Mouse (Mus musculus) urinary bladder, adult 2 months (tissue): Measurements from ENCODE around the gene Kat2a. TPM values are rescaled to one million over a fixed set of nuclear protein-coding genes. Genes with fewer than 3 reads are reported as not detected.

ENCODE experiments used
- DNase-seq: peaks from one replicate; pipeline ENCODE4 v3.0.0; 2022; ENCODE audit warnings: low spot score
- polyA plus RNA-seq: library from polyadenylated mRNA; depleted of rRNA; stranded (reverse); fragments of >200 nt; gene quantifications from 2 replicates; pipeline ENCODE4 v1.2.3, GENCODE M21; 2012

The Kat2a gene
- polyA plus RNA-seq, 1 experiment: 30.5 TPM

DNA sequence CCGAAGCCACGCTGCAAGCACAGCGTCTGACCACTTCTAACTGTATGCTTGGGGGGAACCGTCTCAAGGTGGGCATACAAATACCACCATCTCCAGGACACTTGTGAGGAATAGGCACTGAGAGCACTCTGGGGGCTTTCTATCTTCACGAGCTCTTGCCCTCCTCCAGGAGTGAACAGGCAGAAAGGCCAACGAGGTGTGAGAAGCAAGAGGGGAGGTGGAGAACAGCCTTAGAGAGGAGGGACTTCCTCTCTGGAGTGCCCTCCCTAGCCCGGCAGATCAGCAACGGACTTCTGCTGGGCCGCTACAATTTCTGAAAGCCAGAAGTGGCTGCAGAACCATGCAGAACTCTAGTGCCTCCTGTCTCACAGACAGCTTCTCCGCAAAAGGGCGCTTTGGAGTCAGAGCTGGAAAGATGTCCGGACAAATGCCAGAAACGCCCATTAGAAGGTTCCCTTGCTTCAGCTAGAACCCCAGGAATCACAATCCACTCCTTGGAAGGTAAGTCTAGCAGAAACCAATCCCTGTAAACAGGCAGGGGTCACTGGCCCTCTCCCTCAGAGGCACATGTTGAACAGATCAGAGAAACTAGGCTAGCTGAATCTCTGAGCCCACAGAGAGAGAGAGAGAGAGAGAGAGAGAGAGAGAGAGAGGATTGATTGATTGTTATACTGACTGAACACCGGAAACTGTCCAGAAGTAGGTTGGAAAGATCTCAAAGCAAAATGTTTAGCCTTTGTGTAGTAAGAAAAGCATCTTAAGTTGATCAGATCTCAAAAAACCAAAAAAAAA is 23.9 kb upstream of the Kat2a start:
- no peak for DNase-seq

DNA sequence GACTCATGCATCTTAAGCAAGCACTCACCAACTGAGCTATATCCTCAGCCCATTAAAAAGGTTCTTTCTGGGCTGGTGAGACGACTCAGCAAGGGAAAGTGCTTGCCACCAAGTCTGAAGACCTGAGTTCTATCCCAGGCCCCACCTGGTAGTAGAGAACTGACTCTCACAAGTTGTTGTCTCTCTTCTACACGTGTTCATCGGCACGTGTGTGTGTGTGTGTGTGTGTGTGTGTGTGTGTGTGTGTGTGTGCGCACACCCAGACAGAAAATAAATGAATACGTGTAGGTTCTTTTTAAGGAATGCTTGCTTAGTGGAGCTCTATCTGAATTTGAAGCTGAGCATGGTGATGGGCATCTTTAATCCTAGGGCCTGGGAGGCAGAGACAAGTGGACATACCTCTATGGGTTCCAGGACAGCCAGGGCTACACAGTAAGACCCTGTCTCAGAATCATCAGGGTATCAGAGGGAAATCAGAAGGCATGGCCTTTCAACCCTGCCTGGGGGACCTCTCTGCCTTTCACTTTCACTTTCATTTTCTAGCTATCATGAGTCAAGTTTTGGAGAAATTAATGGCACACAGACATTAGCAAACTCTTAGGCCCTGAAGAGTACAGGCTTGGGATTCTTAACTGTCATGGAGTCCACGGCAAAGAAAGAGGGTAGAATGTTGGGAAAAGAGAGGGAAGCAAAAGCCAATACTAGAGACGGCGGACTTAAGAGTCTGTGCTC is 23.0 kb upstream of the Kat2a start:
- no peak for DNase-seq

DNA sequence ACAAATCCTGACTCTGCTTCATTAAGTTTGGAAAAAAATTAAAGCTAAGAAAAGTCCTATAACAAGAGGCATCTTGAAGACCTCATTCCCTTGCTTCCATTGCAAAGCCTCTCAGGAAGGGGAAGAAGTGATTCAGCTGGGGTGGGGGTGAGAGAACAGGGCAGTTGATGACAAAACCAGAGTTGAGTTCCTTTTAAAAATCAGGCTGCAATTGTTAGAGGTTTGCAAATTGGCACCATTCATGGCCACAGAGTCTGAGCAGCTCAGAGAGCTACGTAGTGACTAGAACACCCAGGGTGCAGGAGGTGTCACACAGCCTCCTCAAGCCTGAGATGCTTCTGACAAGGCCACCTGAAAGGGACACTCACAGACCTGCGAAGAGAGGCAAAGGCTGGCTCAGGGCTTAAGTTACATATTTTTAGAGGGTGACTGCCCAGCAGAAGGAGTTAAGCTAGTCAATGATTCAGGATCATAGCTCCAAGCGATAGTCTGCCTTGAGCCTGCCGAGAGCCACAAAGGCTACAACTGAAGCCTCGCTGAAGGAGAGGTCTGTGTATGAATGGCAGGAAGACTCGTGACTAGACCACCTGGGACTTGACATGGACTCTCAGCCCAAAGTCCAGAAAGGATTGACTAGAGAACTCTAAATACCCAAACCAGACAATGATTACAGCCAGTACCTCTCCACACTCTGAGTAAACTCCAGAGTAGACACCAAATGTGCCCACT is 18.4 kb upstream of the Kat2a start:
- no peak for DNase-seq

DNA sequence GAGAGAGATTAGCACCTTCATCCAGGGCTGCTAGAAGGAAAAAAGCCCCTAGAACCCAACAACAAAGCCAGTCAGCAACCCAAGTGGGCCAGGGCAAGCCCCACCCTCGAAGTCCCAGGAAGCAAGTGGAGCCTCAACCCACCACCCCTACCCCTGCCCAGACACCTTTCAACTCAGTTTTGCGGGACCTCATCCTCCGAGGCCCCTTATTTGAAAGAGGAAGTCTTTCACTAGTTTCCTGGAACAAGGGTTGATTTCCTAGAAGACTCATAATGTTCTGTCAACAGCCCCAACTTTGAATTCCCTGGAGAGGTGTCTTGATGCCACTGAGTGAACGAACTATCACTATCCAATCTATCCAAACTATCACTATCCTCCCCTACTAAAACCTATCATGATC is 17.7 kb upstream of the Kat2a start:
- DNase-seq: no peak

DNA sequence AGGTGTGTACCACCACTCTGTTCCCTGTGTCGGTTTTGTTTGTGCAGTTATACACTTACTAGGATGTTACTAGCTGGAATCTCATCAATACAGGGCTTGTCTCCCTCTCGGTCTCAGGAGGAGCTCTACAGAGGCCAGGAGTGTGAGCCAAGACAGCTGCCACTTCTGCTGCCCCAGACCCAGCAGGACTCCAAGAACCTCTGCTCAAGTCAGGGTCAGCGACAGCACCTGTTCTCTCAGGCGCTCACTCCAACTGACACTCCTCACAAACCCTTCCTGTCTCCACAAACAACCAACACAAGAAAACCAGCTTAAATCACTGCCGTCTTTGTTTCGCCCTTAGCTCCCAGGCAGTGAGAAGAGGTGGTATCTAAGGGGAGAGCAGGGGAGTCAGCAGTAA is 16.3 kb upstream of the Kat2a start:
- no peak for DNase-seq

DNA sequence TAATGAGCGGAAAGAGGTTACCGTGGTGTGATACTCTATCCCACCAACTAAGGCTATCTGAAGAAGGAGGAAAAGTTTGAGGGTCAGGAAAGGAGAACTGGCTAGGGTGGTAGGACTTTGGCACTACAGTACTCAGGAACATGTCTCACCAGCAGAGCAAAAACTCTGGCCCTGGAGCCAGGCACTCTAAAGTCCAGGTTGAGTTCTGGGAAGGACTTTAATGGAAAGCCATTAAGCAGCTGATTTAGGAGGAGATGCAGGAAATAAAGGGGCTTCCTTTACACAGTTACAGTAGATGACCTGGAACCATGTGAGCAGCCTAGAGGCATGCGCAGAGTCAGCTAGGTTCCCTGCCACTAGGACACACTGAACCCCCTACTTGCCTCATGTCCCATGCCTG is 14.9 kb upstream of the Kat2a start:
- DNase-seq: no peak

DNA sequence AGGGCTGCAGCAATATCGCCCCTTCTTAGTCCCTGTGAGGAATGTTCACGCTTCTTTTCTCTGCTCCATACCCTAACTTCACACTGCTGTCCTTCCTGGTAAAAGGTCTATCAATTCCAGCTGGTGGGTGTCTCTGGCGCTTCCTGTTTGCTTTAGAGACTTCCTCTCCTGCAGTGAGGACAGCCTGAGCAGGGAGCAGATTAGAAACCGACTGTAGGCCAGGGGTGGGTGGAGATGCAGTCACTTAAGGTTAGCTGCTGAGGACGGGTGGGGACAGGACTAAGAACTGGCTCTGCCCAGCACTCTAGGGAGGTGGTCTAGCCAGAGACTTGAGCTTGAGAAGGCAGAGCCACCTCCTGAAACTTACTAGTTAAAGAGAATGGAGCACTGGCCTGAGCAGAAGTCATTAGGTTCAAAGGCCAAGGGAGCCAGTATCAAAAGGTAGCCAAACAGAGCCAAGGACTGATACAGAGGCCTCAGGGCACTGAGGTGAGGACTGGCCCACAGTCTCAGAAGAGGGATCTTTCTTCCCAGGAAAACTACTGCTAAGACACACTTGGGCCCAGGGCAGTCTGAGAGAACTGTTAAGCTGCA is 12.8 kb upstream of the Kat2a start:
- no peak for DNase-seq

DNA sequence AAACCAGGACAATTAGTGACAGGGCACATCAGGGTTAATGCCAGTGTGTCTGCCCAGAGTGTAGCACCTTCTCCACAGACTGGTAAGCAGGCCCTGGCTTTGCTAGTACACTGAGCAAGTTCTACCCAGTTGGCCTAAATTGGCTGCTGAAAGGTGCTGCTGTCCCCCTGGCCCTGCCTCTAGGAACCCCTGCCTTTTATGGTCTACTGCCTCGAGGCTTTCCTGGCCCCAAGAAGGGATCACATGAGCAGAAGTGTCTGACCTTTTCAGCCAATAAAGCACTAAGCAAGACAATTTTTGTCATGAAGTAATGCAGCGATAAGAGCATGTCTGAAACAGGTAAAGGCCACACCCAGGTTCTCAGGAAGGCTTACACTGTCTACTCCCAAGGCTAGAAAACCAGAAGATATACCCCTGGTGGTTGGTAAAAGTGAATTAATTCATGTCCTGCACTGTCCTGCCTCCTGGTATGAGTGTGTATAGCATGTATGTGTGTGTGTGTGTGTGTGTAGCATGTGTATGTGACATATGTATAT is 10.3 kb upstream of the Kat2a start:
- no peak for DNase-seq

DNA sequence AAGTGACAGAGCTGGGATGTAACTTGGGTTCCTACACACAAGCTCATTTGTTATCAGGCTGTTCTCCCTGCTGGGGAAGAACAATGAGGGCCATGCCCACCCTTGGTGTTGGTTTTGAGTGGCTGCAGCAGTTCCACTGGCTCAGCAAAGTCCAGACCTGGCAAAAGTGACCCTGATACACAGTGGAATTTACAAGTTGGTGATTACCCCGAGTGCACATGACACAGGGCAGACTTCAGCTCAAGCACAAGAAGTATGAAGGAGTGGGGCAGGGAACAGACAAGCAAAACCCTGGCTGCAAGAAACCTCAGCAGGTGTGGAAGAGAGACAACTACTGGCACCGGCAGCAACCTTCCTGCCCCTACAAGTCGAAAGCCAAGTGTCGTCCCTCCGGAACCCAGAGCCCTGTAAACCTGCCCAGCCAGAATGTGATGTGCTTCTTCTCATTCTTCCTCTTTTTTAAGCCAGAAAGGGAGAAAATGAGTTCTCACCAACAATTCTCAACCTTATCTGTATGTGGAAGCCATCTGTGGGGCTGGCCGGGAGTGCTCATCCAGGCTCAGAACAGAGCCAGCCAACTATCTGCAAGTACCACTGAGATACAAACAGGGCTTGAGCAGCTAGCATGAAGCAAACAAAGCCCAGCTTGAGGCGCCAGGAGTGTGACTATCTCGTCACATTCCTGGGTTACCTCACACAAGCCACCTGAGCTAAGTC is 9.7 kb upstream of the Kat2a start:
- DNase-seq: no peak

DNA sequence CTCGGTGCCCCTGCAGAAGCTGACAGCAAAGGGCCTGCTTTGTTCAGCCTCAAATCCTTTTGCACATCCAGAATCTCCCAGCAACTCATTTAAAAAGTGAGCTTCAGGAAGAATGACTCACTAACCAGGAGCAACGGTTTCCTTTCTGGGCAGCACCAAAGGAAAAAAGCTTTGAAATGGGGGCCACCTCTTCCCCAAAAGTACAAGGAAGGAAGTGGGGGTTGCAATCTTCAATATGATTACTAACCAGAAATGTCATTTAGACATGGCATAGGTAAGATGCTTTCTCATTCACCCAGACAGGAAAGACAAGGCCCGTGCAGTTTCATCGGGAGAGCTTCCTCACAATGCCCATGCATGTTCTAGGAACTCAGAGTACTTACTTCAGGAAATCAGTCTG is 9.0 kb upstream of the Kat2a start:
- DNase-seq: no peak

DNA sequence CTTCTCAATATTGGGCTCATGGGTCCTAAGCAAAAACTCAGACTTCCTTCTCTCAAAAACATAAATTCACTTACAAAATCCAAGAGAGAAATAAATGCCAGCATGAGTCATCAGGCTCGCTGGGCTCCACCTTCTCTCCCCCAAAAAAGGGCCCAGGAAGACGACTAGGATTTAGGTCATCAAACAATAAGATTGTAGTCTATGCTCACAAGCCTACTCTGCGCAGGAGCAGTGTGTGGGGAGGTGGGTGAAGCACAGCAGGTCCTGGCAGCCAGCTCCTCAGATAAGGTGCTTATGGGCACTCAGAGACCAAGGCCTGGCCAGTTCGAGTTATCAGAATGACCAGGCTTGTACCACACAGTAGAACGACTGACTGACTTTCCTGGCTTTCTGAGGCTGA is 8.1 kb upstream of the Kat2a start:
- no peak for DNase-seq

DNA sequence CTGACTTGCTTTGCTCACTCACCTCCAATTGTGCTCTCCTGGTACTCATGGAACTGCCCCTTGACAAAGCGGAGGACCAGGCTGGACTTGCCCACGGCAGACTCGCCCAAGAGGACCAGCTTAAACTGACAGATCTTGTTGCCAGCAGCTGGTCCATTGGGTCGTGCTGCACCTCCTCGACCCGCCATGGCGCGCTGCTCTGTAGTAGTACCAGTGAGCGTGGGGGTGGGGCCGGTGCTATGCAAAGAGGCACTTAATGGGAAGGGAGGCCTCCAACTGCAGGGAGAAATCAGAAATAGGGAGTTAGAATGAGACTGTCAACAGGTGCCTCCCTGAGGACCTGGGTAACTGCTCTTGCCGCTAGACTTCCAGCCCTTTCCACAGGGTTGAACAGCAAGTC is 7.6 kb upstream of the Kat2a start:
- no peak for DNase-seq

DNA sequence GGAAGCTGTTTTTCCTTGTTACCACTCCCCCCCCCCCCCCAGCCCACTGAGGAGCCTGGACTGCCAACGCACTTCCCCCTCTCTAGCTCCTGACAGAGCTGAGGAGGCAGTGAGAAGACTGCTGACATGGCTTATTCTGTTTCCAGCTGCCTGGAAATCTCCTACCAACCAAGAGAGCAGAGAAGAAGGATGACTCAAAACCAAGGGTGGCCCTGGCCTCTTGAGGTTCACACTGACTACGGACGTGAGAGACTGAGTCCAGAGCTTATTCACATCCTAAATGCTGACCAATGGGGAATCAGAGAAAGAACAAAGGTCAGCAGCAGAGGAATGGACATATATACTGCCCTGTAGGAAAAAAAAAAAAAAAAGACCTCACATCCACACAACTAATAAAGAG is 7.0 kb upstream of the Kat2a start:
- no peak for DNase-seq

DNA sequence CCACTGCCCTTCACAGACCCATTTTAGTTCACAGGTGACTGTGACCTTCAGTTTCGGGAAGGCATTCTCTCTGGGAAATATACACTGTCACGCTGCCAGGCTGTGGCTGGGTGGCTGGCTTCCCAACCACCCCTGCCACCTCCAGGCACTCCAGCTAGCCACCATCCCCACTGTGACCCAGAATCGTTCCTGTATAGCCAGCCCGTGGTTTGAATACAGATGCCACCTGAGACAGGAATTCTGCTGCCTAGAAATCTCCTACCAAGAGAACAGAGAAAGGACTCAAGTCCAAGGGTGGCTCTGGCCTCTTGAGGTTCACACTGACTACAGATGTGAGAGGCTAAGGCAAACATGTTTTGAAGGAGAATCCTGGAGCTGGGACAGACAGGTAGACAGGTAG is 6.6 kb upstream of the Kat2a start:
- DNase-seq: no peak

DNA sequence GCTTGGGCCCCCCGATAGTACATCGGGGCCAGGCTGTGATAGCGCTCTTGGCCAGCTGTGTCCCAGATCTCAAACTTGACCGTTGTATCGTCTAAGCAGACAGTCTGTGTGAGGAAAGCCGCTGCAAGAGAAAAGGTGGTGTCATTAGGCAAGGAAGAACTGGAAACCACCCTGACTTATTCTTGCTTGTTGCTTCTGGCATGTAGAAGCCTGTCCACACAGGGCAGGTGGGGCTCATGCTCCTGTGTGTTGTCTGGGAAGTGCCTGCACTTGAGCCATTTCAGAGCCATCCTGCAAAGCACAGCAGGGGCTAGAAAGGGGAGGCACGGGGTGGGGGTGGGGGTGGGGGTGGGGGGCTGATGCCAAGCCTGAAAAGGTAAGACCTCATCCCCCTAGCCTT is 6.2 kb upstream of the Kat2a start:
- DNase-seq: no peak

DNA sequence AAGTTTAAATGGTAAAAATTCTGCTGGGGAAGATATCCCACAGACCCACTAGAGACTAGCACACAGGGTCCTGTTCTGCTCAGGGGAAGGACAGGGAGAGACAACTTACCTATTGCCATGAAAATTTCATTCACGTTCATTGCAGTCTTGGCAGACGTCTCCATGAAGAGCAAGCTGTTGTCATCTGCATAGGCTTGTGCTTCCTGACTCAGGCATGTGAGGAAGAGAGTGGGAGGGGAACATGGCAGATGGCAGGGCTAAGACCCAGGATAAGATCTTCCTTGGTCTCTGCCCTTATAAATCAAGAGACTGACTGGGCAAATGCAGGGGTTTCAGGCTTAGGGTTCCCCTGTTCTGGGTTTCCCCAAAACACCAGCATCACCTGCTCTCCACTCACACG is 4.4 kb upstream of the Kat2a start:
- DNase-seq: no peak

DNA sequence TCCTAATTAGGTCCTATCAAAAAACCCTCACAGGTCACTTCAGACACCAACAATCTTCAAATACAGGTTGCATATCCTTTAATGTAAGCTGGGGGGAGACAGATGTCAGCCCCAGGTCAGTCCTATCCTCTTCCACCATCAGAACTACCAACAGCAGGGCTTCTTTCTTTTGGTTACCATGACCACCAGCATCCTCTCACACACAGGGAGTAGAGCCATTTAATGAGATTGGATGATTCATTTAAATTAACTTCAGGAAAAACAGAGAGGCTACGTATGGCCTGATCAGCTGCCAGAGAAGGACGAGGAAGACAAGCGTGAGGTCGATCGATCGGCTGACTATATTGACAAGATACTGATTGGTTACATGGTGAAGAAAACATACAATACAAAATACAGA is 2.7 kb upstream of the Kat2a start:
- no peak for DNase-seq

DNA sequence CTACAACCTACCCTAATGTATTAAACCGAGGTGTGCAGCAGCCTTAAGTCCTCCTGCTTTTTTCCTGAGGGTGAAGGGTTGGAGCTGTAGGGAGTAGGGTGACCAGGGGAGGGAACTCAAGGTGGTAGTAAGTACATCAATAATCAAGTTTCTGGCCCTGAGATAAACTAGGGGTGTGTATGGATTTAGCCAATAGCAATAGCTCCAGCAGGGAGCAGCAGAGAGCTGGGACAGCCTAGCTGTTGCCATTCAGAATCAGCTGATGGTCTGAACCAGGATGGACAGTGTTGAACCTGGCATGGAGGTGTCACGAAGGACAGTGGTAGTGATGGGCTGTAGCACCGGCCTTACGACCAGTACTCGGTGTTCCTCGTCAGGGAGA is 2.3 kb upstream of the Kat2a start:
- no peak for DNase-seq

DNA sequence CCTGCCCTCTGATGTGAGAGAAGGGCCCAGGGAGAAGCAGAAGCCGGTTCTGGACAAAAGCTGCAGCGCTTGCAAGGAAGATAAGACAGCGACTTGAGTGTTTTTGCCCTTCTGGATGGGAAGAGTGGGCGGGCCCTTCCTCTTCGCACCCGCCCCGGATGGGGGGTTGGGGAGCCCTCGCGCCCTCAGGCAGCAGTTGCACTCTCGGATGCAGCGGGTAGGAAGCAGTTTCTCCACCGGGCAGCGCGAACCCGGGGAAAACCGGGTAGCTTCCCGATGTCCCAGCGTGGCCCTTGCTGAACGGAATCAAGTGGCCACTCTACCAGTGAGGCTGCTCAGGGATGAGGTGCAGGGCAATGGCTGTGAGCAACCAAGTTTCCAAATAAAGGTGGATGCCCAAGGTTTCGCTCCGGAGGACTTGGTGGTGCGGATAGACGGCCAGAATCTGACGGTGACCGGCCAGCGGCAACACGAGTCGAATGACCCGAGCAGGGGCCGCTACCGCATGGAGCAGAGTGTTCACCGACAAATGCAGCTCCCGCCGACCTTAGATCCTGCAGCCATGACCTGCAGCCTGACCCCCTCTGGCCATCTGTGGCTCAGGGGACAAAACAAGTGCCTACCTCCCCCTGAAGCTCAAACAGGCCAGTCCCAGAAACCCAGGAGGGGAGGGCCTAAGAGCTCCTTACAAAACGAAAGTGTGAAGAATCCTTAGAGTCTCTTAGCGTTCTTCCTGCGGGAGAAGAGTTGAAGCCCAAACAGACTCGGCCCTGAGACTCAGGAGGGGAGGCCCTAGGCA is 1.7 kb upstream of the Kat2a start, which contains the start of gene Hspb9:
Hspb9 (plus strand) TSS at position 116 of the 799 bp plus-strand sequence.
- DNase-seq: no peak

DNA sequence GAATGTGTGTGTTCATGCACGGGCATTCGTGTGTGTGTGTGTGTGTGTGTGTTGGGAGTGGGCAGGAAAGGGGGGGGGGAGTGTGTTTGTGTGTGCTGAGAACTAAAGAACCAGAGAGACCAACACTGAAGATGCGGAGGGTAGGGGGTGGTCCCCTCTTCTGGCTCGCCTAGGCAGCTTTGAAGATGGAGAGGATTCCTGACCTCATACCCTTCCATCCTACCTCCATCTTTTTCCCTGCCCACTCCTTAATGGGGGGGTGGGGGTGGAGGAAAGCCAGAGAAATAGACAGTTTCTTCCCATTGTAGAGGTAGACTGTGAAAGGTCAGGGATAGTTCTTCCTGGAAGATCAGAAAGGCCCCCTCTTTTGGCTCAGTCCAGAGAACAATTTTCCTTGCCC is 909 bp upstream of the Kat2a start:
- DNase-seq: no peak

DNA sequence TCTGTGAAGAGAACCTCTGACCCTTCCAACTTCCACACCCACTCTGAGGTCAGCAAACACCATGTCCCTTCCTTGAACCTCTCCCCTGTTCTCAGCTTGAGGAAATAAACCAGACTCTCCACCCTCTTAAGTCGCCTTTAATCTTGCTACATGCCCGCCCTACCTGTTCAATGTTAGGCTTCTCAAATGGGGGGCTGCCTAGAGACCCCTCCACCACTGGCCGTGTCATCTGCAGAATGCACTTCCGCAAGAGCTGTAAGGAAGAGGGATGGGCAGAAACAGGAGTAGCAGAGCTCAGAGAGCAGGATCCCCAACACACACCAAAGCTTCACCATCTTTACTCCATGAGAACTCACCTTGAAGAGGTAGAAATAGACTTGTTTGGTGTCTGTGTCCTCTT is 1.3 kb downstream of the Kat2a start:
- no peak for DNase-seq
